ENCODE assay signal across 19 mouse cellular contexts in the genomic region with DNA sequence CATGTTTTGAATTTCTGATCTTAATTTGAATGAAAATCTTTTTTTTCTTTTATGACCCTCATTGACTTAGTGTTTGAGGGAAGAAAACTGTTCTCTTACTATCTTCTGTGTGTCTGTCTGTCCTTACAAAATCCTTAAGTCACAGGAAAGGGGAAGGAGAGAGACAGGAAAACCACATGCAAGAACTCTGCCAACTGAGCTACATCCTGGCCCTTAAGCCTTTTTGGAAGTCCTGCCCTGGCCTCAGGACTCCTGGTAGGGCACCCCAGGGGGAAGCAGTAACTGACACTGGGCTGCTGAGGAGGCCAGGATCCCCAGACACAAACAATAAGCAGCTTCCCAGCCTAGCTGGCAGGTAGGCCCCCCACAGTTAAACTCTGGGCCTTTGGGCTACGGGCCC. TPM values are rescaled to one million over a fixed set of nuclear protein-coding genes. Genes with fewer than 3 reads are reported as not detected.
A peak's percentile ranks its signal among the peaks of the same experiment; 100 is the strongest.
DNase-seq lines count a peak whose midpoint lies in the region; ATAC-seq and TF ChIP-seq lines count a peak whose summit lies in the region.
"Had no signal": no experiment of that assay in that cellular context is flagged by ENCODE, and none has a peak within 500 bp of the region (broad histone marks: within the 10 kb centered on the region; RNA-seq: fewer than 3 reads in every experiment).

No protein-coding gene starts in this region.

- no peak for TF ChIP-seq POLR2A in bone marrow macrophage, adult 2 months (IDR thresholded peaks at IDR 0.05; ENCODE audit: borderline replicate concordance, low read depth, low read length)
- no peak for TF ChIP-seq POLR2A in thymus, adult 2 months (IDR thresholded peaks at IDR 0.05; ENCODE audit: control insufficient read depth, extremely low read depth, insufficient read depth, low read length, poor library complexity)

- H3K4me1 ChIP-seq in liver, postnatal 0 days (ENCODE audit: insufficient read depth): peaks cover 3% of the 10 kb centered on the region; the same call in 1 of the 2 replicates
- peaks cover 3% of the 10 kb centered on the region; the same call in 1 of the 2 replicates for H3K4me1 ChIP-seq in liver, embryonic 12.5 days
- peaks cover 33% of the 10 kb centered on the region for H3K4me1 ChIP-seq in bone marrow macrophage, adult 2 months (ENCODE audit: control insufficient read depth, insufficient read depth, low read length)
- peaks cover 6% of the 10 kb centered on the region for H3K4me1 ChIP-seq in thymus, adult 2 months (replicated peaks; ENCODE audit: control insufficient read depth, insufficient read depth, low read length)
- H3K4me1 ChIP-seq: hindbrain, embryonic 13.5 days had no signal

- 65% methylated on average over 1 of the region's 1 CpGs for WGBS in liver, postnatal 0 days (ENCODE audit: insufficient replicate concordance)
- WGBS in liver, embryonic 12.5 days (ENCODE audit: insufficient replicate concordance): 44% methylated on average over 1 of the region's 1 CpGs
- 10% methylated on average over 1 of the region's 1 CpGs for WGBS in macrophage (ENCODE audit: missing documents)
- WGBS in thymus, adult 2 months: 86% methylated on average over 1 of the region's 1 CpGs

- no peak overlapping the region for H3K4me2 ChIP-seq in liver, postnatal 0 days (ENCODE audit: low read depth, low read length)
- H3K4me2 ChIP-seq in liver, embryonic 12.5 days: no peak overlapping the region
- H3K4me2 ChIP-seq: embryonic facial prominence, embryonic 12.5 days; hindbrain, embryonic 13.5 days had no signal

- no peak for DNase-seq in liver, postnatal 0 days
- no peak for DNase-seq in layer of hippocampus, adult 9-11 months
- DNase-seq in thymus, adult 2 months: no peak
- DNase-seq in spleen, postnatal 4 days (ENCODE audit: low spot score in 2 of 2): no peak
- DNase-seq: adrenal gland, postnatal 14 days; cerebellum, adult 11 months; cerebellum, adult 8-10 months; cerebellum, postnatal 14 days; gastrocnemius, postnatal 10 days; heart, postnatal 10 days; heart, postnatal 4 days had no signal

- no peak overlapping the region for H3K4me3 ChIP-seq in liver, postnatal 0 days (ENCODE audit: low read depth, low read length)
- H3K4me3 ChIP-seq in liver, embryonic 12.5 days: no peak overlapping the region
- no peak overlapping the region for H3K4me3 ChIP-seq in bone marrow macrophage, adult 2 months (ENCODE audit: insufficient read depth, low read length)
- H3K4me3 ChIP-seq in macrophage (ENCODE audit: inconsistent target): no peak overlapping the region
- no peak overlapping the region for H3K4me3 ChIP-seq in thymus, adult 2 months (ENCODE audit: control insufficient read depth, insufficient read depth, low read length)
- H3K4me3 ChIP-seq: embryonic facial prominence, embryonic 12.5 days; hindbrain, embryonic 13.5 days had no signal

- peak overlapping the region; percentile 40 for H3K27ac ChIP-seq in liver, postnatal 0 days (ENCODE audit: low read depth)
- no peak overlapping the region; the same call in 1 of the 2 replicates for H3K27ac ChIP-seq in liver, embryonic 12.5 days
- H3K27ac ChIP-seq in bone marrow macrophage, adult 2 months (ENCODE audit: insufficient read depth, low read depth, low read length): peak overlapping the region; percentile 57
- peak overlapping the region; percentile 34 for H3K27ac ChIP-seq in macrophage
- H3K27ac ChIP-seq in thymus, adult 2 months (ENCODE audit: control insufficient read depth, insufficient read depth, low read length): no peak overlapping the region
- H3K27ac ChIP-seq: embryonic facial prominence, embryonic 12.5 days; hindbrain, embryonic 13.5 days; hindbrain, postnatal 0 days had no signal

- H3K79me2 ChIP-seq in macrophage (ENCODE audit: inconsistent target): no peaks in the 10 kb centered on the region

- no peak for TF ChIP-seq CTCF in liver, postnatal 0 days (IDR thresholded peaks at IDR 0.05; ENCODE audit: low read depth)
- no peak for TF ChIP-seq CTCF in bone marrow macrophage, adult 2 months (IDR thresholded peaks at IDR 0.05; ENCODE audit: low read depth, low read length)
- TF ChIP-seq CTCF in thymus, adult 2 months (IDR thresholded peaks at IDR 0.05; ENCODE audit: borderline replicate concordance, control insufficient read depth, extremely low read depth, insufficient read depth, low read length, poor library complexity): no peak

- no peak for TF ChIP-seq EP300 in liver, postnatal 0 days (IDR thresholded peaks at IDR 0.05; ENCODE audit: low read depth)

- no peaks in the 10 kb centered on the region for H3K9me3 ChIP-seq in liver, postnatal 0 days (ENCODE audit: low read length)
- no peaks in the 10 kb centered on the region for H3K9me3 ChIP-seq in liver, embryonic 12.5 days (replicated peaks)
- H3K9me3 ChIP-seq: embryonic facial prominence, embryonic 12.5 days; hindbrain, embryonic 13.5 days had no signal

- H3K9ac ChIP-seq in liver, postnatal 0 days (replicated peaks): no peak overlapping the region
- no peak overlapping the region for H3K9ac ChIP-seq in liver, embryonic 12.5 days
- H3K9ac ChIP-seq: embryonic facial prominence, embryonic 12.5 days; hindbrain, embryonic 13.5 days had no signal

- no peaks in the 10 kb centered on the region for H3K36me3 ChIP-seq in liver, postnatal 0 days (replicated peaks; ENCODE audit: insufficient read depth, low read length)
- no peaks in the 10 kb centered on the region for H3K36me3 ChIP-seq in liver, embryonic 12.5 days
- H3K36me3 ChIP-seq in macrophage (ENCODE audit: inconsistent target): no peaks in the 10 kb centered on the region
- H3K36me3 ChIP-seq in thymus, adult 2 months (ENCODE audit: control insufficient read depth, insufficient read depth, low read length): no peaks in the 10 kb centered on the region
- H3K36me3 ChIP-seq: embryonic facial prominence, embryonic 12.5 days; hindbrain, embryonic 13.5 days had no signal

- ATAC-seq in liver, postnatal 0 days: no peak
- ATAC-seq in liver, embryonic 12.5 days: no peak
- ATAC-seq: forebrain, embryonic 16.5 days; hindbrain, postnatal 0 days had no signal

- no peaks in the 10 kb centered on the region for H3K27me3 ChIP-seq in liver, postnatal 0 days (ENCODE audit: insufficient read depth, low read length)
- H3K27me3 ChIP-seq in liver, embryonic 12.5 days (replicated peaks): no peaks in the 10 kb centered on the region
- H3K27me3 ChIP-seq in thymus, adult 2 months (ENCODE audit: control insufficient read depth, insufficient read depth, low read length): no peaks in the 10 kb centered on the region
- H3K27me3 ChIP-seq: embryonic facial prominence, embryonic 12.5 days; hindbrain, embryonic 13.5 days had no signal

RNA-seq across cellular contexts. Expression of a gene that starts 5.9 kb away (rescaled TPM):
- 0.09 and 0.22 TPM in 2 replicates for polyA plus RNA-seq in liver, postnatal 0 days (2015; fragmentation: Nextera tagmentation; extraction: Ambion mirVana)
- 0.06 and 0.07 TPM in 2 replicates for polyA plus RNA-seq in liver, embryonic 12.5 days (2016; fragmentation: Nextera tagmentation; extraction: Ambion mirVana)
- 0.20 and 0.27 TPM in 2 replicates for polyA plus RNA-seq in bone marrow macrophage, adult 2 months (2012; ENCODE audit: insufficient read depth, insufficient read length, missing spikeins)
- 1 to 10 TPM in 15 of 26 experiments, under 1 TPM in 11; 0.25 to 7.3 (median 1.7) TPM for total RNA-seq in macrophage (2018; cell fraction: chromatin; rRNA removed)
- total RNA-seq in macrophage (2018; cell fraction: cytosol; rRNA removed): 1 to 10 TPM in 4 of 26 experiments, under 1 TPM in 22; 0.03 to 1.3 (median 0.32) TPM
- total RNA-seq in macrophage (2018; cell fraction: nucleus; rRNA removed): 1 to 10 TPM in 13 of 26 experiments, under 1 TPM in 13; 0.27 to 4.3 (median 0.97) TPM
- polyA plus RNA-seq in macrophage (2018): 0.05 to 0.09 TPM (median 0.06 TPM) in 3 replicates
- 0.18 and 0.29 TPM in 2 replicates for polyA plus RNA-seq in thymus, adult 2 months (2012; rRNA removed)
- total RNA-seq: heart, postnatal 10 days; MEL had no signal

RNA-seq across cellular contexts. Expression of a gene that starts 6.0 kb away (rescaled TPM):
- 6.8 and 8.8 TPM in 2 replicates for polyA plus RNA-seq in liver, postnatal 0 days (2015; fragmentation: Nextera tagmentation; extraction: Ambion mirVana)
- 14.9 and 15.9 TPM in 2 replicates for polyA plus RNA-seq in liver, embryonic 12.5 days (2016; fragmentation: Nextera tagmentation; extraction: Ambion mirVana)
- polyA plus RNA-seq in bone marrow macrophage, adult 2 months (2012; ENCODE audit: insufficient read depth, insufficient read length, missing spikeins): 8.9 and 9.0 TPM in 2 replicates
- total RNA-seq in macrophage (2018; cell fraction: chromatin; rRNA removed): 10 to 100 TPM in 11 of 26 experiments, 1 to 10 TPM in 15; 1.7 to 16.2 (median 8.2) TPM
- total RNA-seq in macrophage (2018; cell fraction: cytosol; rRNA removed): 10 to 100 TPM in 14 of 26 experiments, 1 to 10 TPM in 12; 4.2 to 15.1 (median 10.6) TPM
- 10 to 100 TPM in 9 of 26 experiments, 1 to 10 TPM in 17; 2.4 to 24.8 (median 6.7) TPM for total RNA-seq in macrophage (2018; cell fraction: nucleus; rRNA removed)
- polyA plus RNA-seq in macrophage (2018): 5.6 to 12.2 TPM (median 9.6 TPM) in 3 replicates
- polyA plus RNA-seq in thymus, adult 2 months (2012; rRNA removed): 10.8 and 11.0 TPM in 2 replicates

RNA-seq across cellular contexts. Expression of a gene that starts 41.1 kb away (rescaled TPM):
- 2.9 and 3.4 TPM in 2 replicates for polyA plus RNA-seq in liver, postnatal 0 days (2015; fragmentation: Nextera tagmentation; extraction: Ambion mirVana)
- 1.5 and 1.9 TPM in 2 replicates for polyA plus RNA-seq in liver, embryonic 12.5 days (2016; fragmentation: Nextera tagmentation; extraction: Ambion mirVana)
- 3.0 and 4.1 TPM in 2 replicates for polyA plus RNA-seq in bone marrow macrophage, adult 2 months (2012; ENCODE audit: insufficient read depth, insufficient read length, missing spikeins)
- 100 to 1,000 TPM in 15 of 26 experiments, 10 to 100 TPM in 10, 1 to 10 TPM in 1; 10.0 to 493 (median 150) TPM for total RNA-seq in macrophage (2018; cell fraction: chromatin; rRNA removed)
- 100 to 1,000 TPM in 12 of 26 experiments, 10 to 100 TPM in 13, 1 to 10 TPM in 1; 8.5 to 831 (median 91.1) TPM for total RNA-seq in macrophage (2018; cell fraction: cytosol; rRNA removed)
- 100 to 1,000 TPM in 18 of 26 experiments, 10 to 100 TPM in 8; 12.4 to 779 (median 246) TPM for total RNA-seq in macrophage (2018; cell fraction: nucleus; rRNA removed)
- 5.0 to 8.4 TPM (median 8.0 TPM) in 3 replicates for polyA plus RNA-seq in macrophage (2018)
- 283 and 325 TPM in 2 replicates for polyA plus RNA-seq in thymus, adult 2 months (2012; rRNA removed)

RNA-seq across cellular contexts. Expression of a gene that starts 48.6 kb away (rescaled TPM):
- polyA plus RNA-seq in liver, postnatal 0 days (2015; fragmentation: Nextera tagmentation; extraction: Ambion mirVana): 9.8 and 13.9 TPM in 2 replicates
- polyA plus RNA-seq in liver, embryonic 12.5 days (2016; fragmentation: Nextera tagmentation; extraction: Ambion mirVana): 32.9 and 33.7 TPM in 2 replicates
- polyA plus RNA-seq in bone marrow macrophage, adult 2 months (2012; ENCODE audit: insufficient read depth, insufficient read length, missing spikeins): 49.1 and 55.0 TPM in 2 replicates
- total RNA-seq in macrophage (2018; cell fraction: chromatin; rRNA removed): 100 to 1,000 TPM in 24 of 26 experiments, 10 to 100 TPM in 2; 92.3 to 311 (median 134) TPM
- total RNA-seq in macrophage (2018; cell fraction: cytosol; rRNA removed): 10 to 100 TPM; 29.0 to 47.5 (median 32.7) TPM
- 100 to 1,000 TPM in 7 of 26 experiments, 10 to 100 TPM in 19; 51.1 to 167 (median 78.9) TPM for total RNA-seq in macrophage (2018; cell fraction: nucleus; rRNA removed)
- 25.1 to 40.5 TPM (median 29.3 TPM) in 3 replicates for polyA plus RNA-seq in macrophage (2018)
- 78.9 and 90.5 TPM in 2 replicates for polyA plus RNA-seq in thymus, adult 2 months (2012; rRNA removed)

Comparison
In these comparisons a context has a peak if more than half of its experiments do, and no peak if none do; other contexts are left out.
1. H3K27ac ChIP-seq: peak in liver, postnatal 0 days (single experiment), bone marrow macrophage, adult 2 months (single experiment) and macrophage (single experiment); none in liver, embryonic 12.5 days (single experiment) and thymus, adult 2 months (single experiment).
2. RNA of a gene that starts 41.1 kb away (polyA plus RNA-seq): 283 to 325 TPM in thymus, adult 2 months; 5.0 to 8.4 TPM in macrophage, 3.0 to 4.1 TPM in bone marrow macrophage, adult 2 months, 2.9 to 3.4 TPM in liver, postnatal 0 days and 1.5 to 1.9 TPM in liver, embryonic 12.5 days; every median in the first group is over 10 times any median in the second.